Mouse (Mus musculus) cerebellum, adult 2 months (tissue): ENCODE measurements around the gene Tbc1d16.

Experiments
- CTCF ChIP-seq: fragments of 200-500 bp; IDR thresholded peaks from 2 replicates; pipeline ENCODE4 v1.5.1; 2011; ENCODE audit warnings: low read depth, mild to moderate bottlenecking, control low read depth, low read length, moderate library complexity, borderline replicate concordance; ENCODE audit not compliant: insufficient read depth
- POLR2A ChIP-seq: fragments of 200-500 bp; IDR thresholded peaks from 2 replicates; pipeline ENCODE4 v1.6.1; 2011; ENCODE audit warnings: low read length, control low read depth, borderline replicate concordance; ENCODE audit not compliant: insufficient read depth

GRCm38 (mm10) chr11:119265811-119266210 is 37.5 kb upstream of the Tbc1d16 start:
- no peak for TF ChIP-seq CTCF
- no peak for TF ChIP-seq POLR2A
